Mouse (Mus musculus) lung, postnatal 0 days (tissue): ENCODE measurements at regions not wholly inside any gene's neighbourhood (a gene's known extent, or its start where the extent isn't known, plus 50 kb on each side); places are given as distances from the start of the nearest gene placed in this dataset.

ENCODE experiments used
- CTCF ChIP-seq: IDR thresholded peaks from 2 replicates; pipeline ENCODE4 v1.5.1; 2016; ENCODE audit warnings: antibody characterized with exemption, mild to moderate bottlenecking
- EP300 ChIP-seq: IDR thresholded peaks from 2 replicates; pipeline ENCODE4 v1.6.1; 2016; ENCODE audit warnings: antibody characterized with exemption, mild to moderate bottlenecking, control low read depth

- TF ChIP-seq CTCF (no peak), EP300 (no peak)
Measured at GRCm38 (mm10) chr11:114289946-114290345, 223.1 kb upstream of the Sdk2 start.
